Mouse (Mus musculus): ENCODE measurements around the gene Kbtbd7.
A peak's percentile ranks its signal among the peaks of the same experiment; 100 is the strongest.
"Not testable (repeated sequence)": the region's sequence is repeated elsewhere in the genome, so short reads cannot be mapped to it uniquely, and the experiment has no call there.

Kbtbd7 gene

GRCm38 (mm10) chr14:79451681-79452590, 25.6 kb downstream of the Kbtbd7 start, which contains the start of gene Kbtbd6:
TSS of gene Kbtbd6 (plus strand) at chr14:79451835.
- DNase-seq (ENCODE audit: low spot score), result peak; percentile 76

GRCm38 (mm10) chr14:79452591-79452934, 26.3 kb downstream of the Kbtbd7 start:
- DNase-seq (ENCODE audit: low spot score), result not testable (repeated sequence)

- DNase-seq (ENCODE audit: low spot score), result no peak
These were observed 34.1 kb downstream of the Kbtbd7 start for GRCm38 (mm10) chr14:79460401-79460800.

- no peak for DNase-seq (ENCODE audit: low spot score)
These were observed 34.7 kb downstream of the Kbtbd7 start for GRCm38 (mm10) chr14:79460988-79461387.

- no peak for DNase-seq (ENCODE audit: low spot score)
These were observed 39.3 kb downstream of the Kbtbd7 start for GRCm38 (mm10) chr14:79465623-79466022.

GRCm38 (mm10) chr14:79467621-79468020, 41.3 kb downstream of the Kbtbd7 start:
- no peak for DNase-seq (ENCODE audit: low spot score)

GRCm38 (mm10) chr14:79473384-79473783, 47.1 kb downstream of the Kbtbd7 start:
- DNase-seq (ENCODE audit: low spot score), result no peak
